Mouse (Mus musculus) thymus, adult 2 months (tissue): ENCODE results near the gene Adprm.

Source experiments
- CTCF ChIP-seq: fragments of 200-500 bp; IDR thresholded peaks from 2 replicates; pipeline ENCODE4 v1.5.1; 2012; ENCODE audit warnings: mild to moderate bottlenecking, control low read depth, low read length, moderate library complexity, borderline replicate concordance; ENCODE audit not compliant: control insufficient read depth, poor library complexity, insufficient read depth; ENCODE audit errors: extremely low read depth
- POLR2A ChIP-seq: fragments of 200-500 bp; IDR thresholded peaks from 2 replicates; pipeline ENCODE4 v1.6.1; 2012; ENCODE audit warnings: mild to moderate bottlenecking, low read length, control low read depth, moderate library complexity; ENCODE audit not compliant: control insufficient read depth, poor library complexity, insufficient read depth; ENCODE audit errors: extremely low read depth

GRCm38 (mm10) chr11:67047199-67047598 lies 5.2 kb downstream of the Adprm start:
- no peak for TF ChIP-seq POLR2A
- no peak for TF ChIP-seq CTCF
